Mouse (Mus musculus) stomach, embryonic 16.5 days (tissue): Measurements from ENCODE around the gene Mgll. TPM values are rescaled to one million over a fixed set of nuclear protein-coding genes. Genes with fewer than 3 reads are reported as not detected.

ENCODE experiments used
- ATAC-seq: fragments of 200-750 bp; cut with Nextera tagmentation; 2 replicates; pipeline ENCODE4 v1.8.0; 2017; ENCODE audit warnings: moderate number of reproducible peaks, moderate TSS enrichment; ENCODE audit not compliant: insufficient read depth, low FRiP score
- H3K27ac ChIP-seq: fragments of 300-500 bp; sonication (generic); 2 replicates; pipeline ENCODE4 v1.5.1; 2014; ENCODE audit warnings: low read length
- H3K27me3 ChIP-seq: fragments of 300-500 bp; sonication (generic); 2 replicates; pipeline ENCODE4 v1.6.1; 2014; ENCODE audit warnings: low read length, control low read depth, mixed read lengths; ENCODE audit not compliant: control insufficient read depth, insufficient read depth
- H3K36me3 ChIP-seq: fragments of 300-500 bp; sonication (generic); 2 replicates; pipeline ENCODE4 v1.6.1; 2014; ENCODE audit warnings: low read length; ENCODE audit not compliant: control insufficient read depth, insufficient read depth
- H3K4me1 ChIP-seq: fragments of 300-500 bp; sonication (generic); 2 replicates; pipeline ENCODE4 v1.6.1; 2014; ENCODE audit warnings: low read length, control low read depth, mixed read lengths; ENCODE audit not compliant: control insufficient read depth, insufficient read depth
- H3K4me2 ChIP-seq: fragments of 300-500 bp; sonication (generic); 2 replicates; pipeline ENCODE4 v1.6.1; 2014; ENCODE audit warnings: low read depth, low read length, mixed read lengths
- H3K4me3 ChIP-seq: fragments of 300-500 bp; sonication (generic); replicated peaks from 2 replicates; pipeline ENCODE4 v1.5.1; 2014; ENCODE audit warnings: mild to moderate bottlenecking, low read length
- H3K9ac ChIP-seq: fragments of 300-500 bp; sonication (generic); 2 replicates; pipeline ENCODE4 v1.6.1; 2014; ENCODE audit warnings: low read length
- H3K9me3 ChIP-seq: fragments of 300-500 bp; sonication (generic); replicated peaks from 2 replicates; pipeline ENCODE4 v1.6.1; 2016; ENCODE audit warnings: low read length, control low read depth; ENCODE audit not compliant: control insufficient read depth
- WGBS: fragments of 180-500 bp; shearing (Covaris S2); extraction: QIAGEN DNeasy Blood & Tissue Kit; methylation state at CpG from one replicate; pipeline ENCODE4 v1.1.7; 2014; 5-methylcytosine and 5-hydroxymethylcytosine counted together
- polyA plus RNA-seq: library from polyadenylated mRNA; unstranded; fragments of >200 nt; fragmentation: Nextera tagmentation; extraction: Ambion mirVana; gene quantifications from 2 replicates; pipeline ENCODE4 v1.2.1, GENCODE M21; 2015

Mgll gene
- polyA plus RNA-seq, 1 experiment from 2014 or later: 121 TPM

DNA sequence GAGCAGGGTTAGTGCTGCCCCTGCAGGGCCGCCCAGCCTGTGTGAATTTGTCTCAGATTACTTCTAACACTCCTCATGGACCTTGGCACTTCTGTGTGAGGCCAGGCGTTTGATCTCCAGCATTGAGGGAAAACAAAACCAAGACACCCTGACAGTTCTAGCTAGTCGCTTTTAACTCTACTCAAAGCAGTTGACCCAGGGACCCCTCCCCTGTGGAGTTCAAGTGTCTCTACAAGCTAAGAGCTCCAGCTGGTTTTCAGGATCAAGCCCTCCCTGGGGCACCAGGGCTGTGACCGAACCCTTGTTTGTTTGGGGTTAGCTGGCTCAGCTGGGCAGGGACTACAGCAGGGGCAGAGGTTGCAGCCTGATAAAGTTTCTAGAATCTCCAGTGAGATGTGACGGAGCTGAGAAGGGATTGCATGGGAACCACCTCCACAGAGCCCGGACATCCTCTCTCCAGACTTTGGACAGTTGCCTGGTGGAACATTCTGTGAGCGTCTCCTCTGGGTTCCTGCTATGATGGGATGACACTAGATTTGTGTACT lies 68.0 kb downstream of the Mgll start:
- Histone ChIP-seq H3K27me3 (no peaks in the 10 kb centered on the region), H3K9ac (0 out of 2 replicates have a peak overlapping the region, but pooled peaks have one; percentile 1), H3K4me3 (no peak overlapping the region), H3K4me1 (peaks cover 43% of the 10 kb centered on the region), H3K27ac (peak overlapping the region; percentile 53; the same call in 1 of the 2 replicates), H3K9me3 (no peaks in the 10 kb centered on the region), H3K4me2 (no peak overlapping the region), H3K36me3 (no peaks in the 10 kb centered on the region)
- no peak for ATAC-seq
- 38% methylated on average over 7 of the region's 7 CpGs for WGBS

GRCm38 (mm10) chr6:88793243-88793642 lies 69.0 kb downstream of the Mgll start:
- H3K36me3 ChIP-seq: no peaks in the 10 kb centered on the region
- H3K27me3 ChIP-seq: no peaks in the 10 kb centered on the region
- no peak overlapping the region for H3K4me2 ChIP-seq
- peaks cover 34% of the 10 kb centered on the region for H3K4me1 ChIP-seq
- 56% methylated on average over 2 of the region's 2 CpGs for WGBS
- ATAC-seq: peak; percentile 38; the same call in 1 of the 2 replicates
- H3K9ac ChIP-seq: no peak overlapping the region; the same call in 1 of the 2 replicates
- H3K27ac ChIP-seq: peak overlapping the region; percentile 53
- H3K4me3 ChIP-seq: no peak overlapping the region
- no peaks in the 10 kb centered on the region for H3K9me3 ChIP-seq

- H3K9ac ChIP-seq: no peak overlapping the region
- no peak overlapping the region for H3K27ac ChIP-seq
- no peak for ATAC-seq
- no peak overlapping the region for H3K4me2 ChIP-seq
- H3K4me3 ChIP-seq: no peak overlapping the region
- H3K27me3 ChIP-seq: no peaks in the 10 kb centered on the region
- no peaks in the 10 kb centered on the region for H3K36me3 ChIP-seq
- peaks cover 31% of the 10 kb centered on the region for H3K4me1 ChIP-seq
- H3K9me3 ChIP-seq: no peaks in the 10 kb centered on the region
- 64% methylated on average over 13 of the region's 13 CpGs for WGBS
These were observed 69.7 kb downstream of the Mgll start for GRCm38 (mm10) chr6:88793872-88794271.

GRCm38 (mm10) chr6:88794561-88794971 lies 70.4 kb downstream of the Mgll start:
- Histone ChIP-seq H3K9ac (no peak overlapping the region), H3K27me3 (no peaks in the 10 kb centered on the region), H3K4me2 (no peak overlapping the region), H3K9me3 (no peaks in the 10 kb centered on the region), H3K36me3 (no peaks in the 10 kb centered on the region), H3K27ac (0 out of 2 replicates have a peak overlapping the region, but pooled peaks have one; percentile 12), H3K4me3 (no peak overlapping the region), H3K4me1 (peaks cover 27% of the 10 kb centered on the region)
- WGBS: 63% methylated on average over 14 of the region's 14 CpGs
- ATAC-seq: no peak

- Histone ChIP-seq H3K9ac (no peak overlapping the region), H3K4me2 (no peak overlapping the region), H3K4me3 (no peak overlapping the region), H3K9me3 (no peaks in the 10 kb centered on the region), H3K4me1 (0 out of 2 replicates have a peak, but pooled peaks cover 6% of the 10 kb centered on the region), H3K27me3 (no peaks in the 10 kb centered on the region), H3K36me3 (no peaks in the 10 kb centered on the region), H3K27ac (no peak overlapping the region)
- no peak for ATAC-seq
- WGBS: 75% methylated on average over 7 of the region's 7 CpGs
These were observed 76.0 kb downstream of the Mgll start for GRCm38 (mm10) chr6:88800191-88800590.

DNA sequence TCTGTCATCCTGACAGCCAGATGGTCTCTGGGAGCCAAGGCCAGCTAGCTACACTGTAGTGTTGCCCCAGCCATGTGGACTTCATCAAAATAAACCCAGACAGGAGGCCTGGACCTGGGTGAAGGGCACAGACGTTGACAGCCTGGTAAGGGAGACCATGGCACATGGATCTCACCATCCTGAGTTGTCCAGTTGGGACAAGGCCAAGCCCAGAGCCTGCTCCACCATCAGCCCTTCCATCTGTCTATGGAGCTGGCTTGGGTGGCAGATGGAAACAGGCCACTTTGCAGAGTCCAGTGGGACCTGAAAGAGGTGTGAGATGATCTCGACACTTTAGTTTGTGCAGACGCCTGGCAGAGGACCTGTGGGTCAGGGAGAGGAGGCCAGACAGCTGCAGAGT lies 76.5 kb downstream of the Mgll start:
- Histone ChIP-seq H3K27me3 (no peaks in the 10 kb centered on the region), H3K4me1 (0 out of 2 replicates have a peak, but pooled peaks cover 6% of the 10 kb centered on the region), H3K9ac (no peak overlapping the region), H3K36me3 (no peaks in the 10 kb centered on the region), H3K4me3 (no peak overlapping the region), H3K27ac (no peak overlapping the region), H3K4me2 (no peak overlapping the region), H3K9me3 (no peaks in the 10 kb centered on the region)
- no peak for ATAC-seq
- 25% methylated on average over 3 of the region's 3 CpGs for WGBS

- no peak overlapping the region for H3K27ac ChIP-seq
- H3K27me3 ChIP-seq: no peaks in the 10 kb centered on the region
- no peak overlapping the region for H3K4me2 ChIP-seq
- 71% methylated on average over 7 of the region's 7 CpGs for WGBS
- no peak overlapping the region for H3K9ac ChIP-seq
- H3K36me3 ChIP-seq: no peaks in the 10 kb centered on the region
- peaks cover 6% of the 10 kb centered on the region; the same call in 1 of the 2 replicates for H3K4me1 ChIP-seq
- ATAC-seq: no peak
- no peak overlapping the region for H3K4me3 ChIP-seq
- no peaks in the 10 kb centered on the region for H3K9me3 ChIP-seq
These were observed 78.8 kb downstream of the Mgll start for GRCm38 (mm10) chr6:88803051-88803450.

- Histone ChIP-seq H3K36me3 (no peaks in the 10 kb centered on the region), H3K27ac (no peak overlapping the region), H3K4me3 (no peak overlapping the region), H3K9ac (no peak overlapping the region), H3K4me2 (no peak overlapping the region), H3K4me1 (peaks cover 7% of the 10 kb centered on the region), H3K27me3 (no peaks in the 10 kb centered on the region), H3K9me3 (no peaks in the 10 kb centered on the region)
- 0 out of 2 replicates have a peak, but pooled peaks have one; percentile 21 for ATAC-seq
- 68% methylated on average over 4 of the region's 4 CpGs for WGBS
These were observed 79.9 kb downstream of the Mgll start for GRCm38 (mm10) chr6:88803957-88804695.

DNA sequence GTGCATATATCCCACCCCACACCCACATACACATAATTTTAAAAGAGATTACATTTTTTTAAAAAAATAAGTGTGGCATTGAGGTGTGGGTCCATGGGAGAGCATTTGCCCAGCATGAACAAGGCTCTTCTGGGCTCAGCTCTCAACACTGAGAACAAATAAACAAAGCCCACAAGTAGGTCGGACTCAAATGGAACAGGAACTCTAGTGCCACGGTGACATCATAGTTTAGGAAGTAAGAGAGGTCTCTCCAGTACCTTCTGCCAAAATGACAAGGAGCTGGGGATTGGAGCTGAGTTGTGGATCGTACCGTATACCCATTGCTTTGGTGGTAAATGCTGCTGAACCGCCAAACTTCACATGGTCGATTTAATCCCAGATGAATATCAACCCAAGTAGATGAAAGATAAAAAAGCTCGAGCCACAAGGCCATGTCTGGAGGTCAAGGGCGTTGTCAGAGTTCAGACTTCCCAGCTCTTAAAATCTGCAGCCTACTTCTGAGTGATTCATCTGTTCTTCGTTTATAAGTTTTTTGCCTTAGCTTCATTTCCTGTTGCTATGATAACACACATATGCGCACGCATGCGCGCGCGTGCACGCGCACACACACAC lies 80.9 kb downstream of the Mgll start:
- WGBS: 82% methylated on average over 17 of the region's 17 CpGs
- H3K27me3 ChIP-seq: no peaks in the 10 kb centered on the region
- no peak overlapping the region for H3K4me3 ChIP-seq
- no peak overlapping the region for H3K4me2 ChIP-seq
- H3K9ac ChIP-seq: no peak overlapping the region
- H3K27ac ChIP-seq: no peak overlapping the region
- H3K36me3 ChIP-seq: no peaks in the 10 kb centered on the region
- no peaks in the 10 kb centered on the region for H3K9me3 ChIP-seq
- ATAC-seq: no peak
- H3K4me1 ChIP-seq: peaks cover 16% of the 10 kb centered on the region
